Mouse (Mus musculus) forebrain, embryonic 10.5 days (tissue): ENCODE data around the gene Phrf1. TPM values are rescaled to one million over a fixed set of nuclear protein-coding genes. Genes with fewer than 3 reads are reported as not detected.

Experiments used
- DNase-seq: peaks from one replicate; pipeline ENCODE4 v3.0.0-alpha.2; 2017; ENCODE audit warnings: low spot score; ENCODE audit errors: extremely low spot score
- H3K27ac ChIP-seq: fragments of 300-500 bp; sonication (generic); 2 replicates; pipeline ENCODE4 v1.5.1; 2016; ENCODE audit warnings: mild to moderate bottlenecking
- H3K27me3 ChIP-seq: fragments of 300-500 bp; sonication (generic); 2 replicates; pipeline ENCODE4 v1.6.1; 2016; ENCODE audit warnings: mild to moderate bottlenecking; ENCODE audit not compliant: poor library complexity, severe bottlenecking
- H3K36me3 ChIP-seq: fragments of 300-500 bp; sonication (generic); replicated peaks from 2 replicates; pipeline ENCODE4 v1.6.1; 2016; ENCODE audit warnings: mild to moderate bottlenecking, moderate library complexity
- H3K4me1 ChIP-seq: fragments of 300-500 bp; sonication (generic); 2 replicates; pipeline ENCODE4 v1.6.1; 2016
- H3K4me3 ChIP-seq: fragments of 300-500 bp; sonication (generic); 2 replicates; pipeline ENCODE4 v1.5.1; 2016; ENCODE audit warnings: mild to moderate bottlenecking, moderate library complexity
- H3K9me3 ChIP-seq: fragments of 300-500 bp; sonication (generic); 2 replicates; pipeline ENCODE4 v1.6.1; 2016; ENCODE audit warnings: mild to moderate bottlenecking, moderate library complexity
- WGBS: fragments of 180-500 bp; shearing (Covaris S2); methylation state at CpG from one replicate; pipeline ENCODE4 v1.1.7; 2016; 5-methylcytosine and 5-hydroxymethylcytosine counted together
- polyA plus RNA-seq: library from polyadenylated mRNA; unstranded; fragments of >200 nt; fragmentation: Nextera tagmentation; extraction: Ambion mirVana; gene quantifications from 2 replicates; pipeline ENCODE4 v1.2.1, GENCODE M21; 2016

Phrf1 gene
- 121 and 124 TPM in 2 replicates for polyA plus RNA-seq

GRCm38 (mm10) chr7:141228279-141229067 is at the start of gene Phrf1:
TSS of gene Phrf1 (plus strand) at chr7:141228784.
- Histone ChIP-seq H3K27me3 (no peaks in the 10 kb centered on the region), H3K9me3 (no peaks in the 10 kb centered on the region), H3K4me1 (peaks cover 23% of the 10 kb centered on the region), H3K36me3 (peaks cover 34% of the 10 kb centered on the region), H3K27ac (peak within 1 kb of the TSS; percentile 98), H3K4me3 (peak within 1 kb of the TSS; percentile 100)
- DNase-seq: peak; percentile 93
- WGBS: under 1% methylated on average over 76 of the region's 76 CpGs

GRCm38 (mm10) chr7:141188194-141188593 is 40.4 kb upstream of the Phrf1 start:
- Histone ChIP-seq H3K36me3 (peaks cover 41% of the 10 kb centered on the region), H3K9me3 (no peaks in the 10 kb centered on the region), H3K27ac (no peak overlapping the region), H3K4me3 (no peak overlapping the region), H3K4me1 (peaks cover 22% of the 10 kb centered on the region), H3K27me3 (no peaks in the 10 kb centered on the region)
- WGBS: 88% methylated on average over 3 of the region's 3 CpGs
- no peak for DNase-seq

GRCm38 (mm10) chr7:141188733-141189132 is 39.9 kb upstream of the Phrf1 start:
- Histone ChIP-seq H3K4me3 (no peak overlapping the region), H3K36me3 (peaks cover 41% of the 10 kb centered on the region), H3K4me1 (peaks cover 26% of the 10 kb centered on the region), H3K27ac (no peak overlapping the region), H3K9me3 (no peaks in the 10 kb centered on the region), H3K27me3 (no peaks in the 10 kb centered on the region)
- DNase-seq: no peak
- 92% methylated on average over 3 of the region's 3 CpGs for WGBS

- peaks cover 35% of the 10 kb centered on the region for H3K4me1 ChIP-seq
- H3K4me3 ChIP-seq: no peak overlapping the region
- no peak for DNase-seq
- H3K27ac ChIP-seq: no peak overlapping the region
- no peaks in the 10 kb centered on the region for H3K9me3 ChIP-seq
- no peaks in the 10 kb centered on the region for H3K27me3 ChIP-seq
- H3K36me3 ChIP-seq: peaks cover 41% of the 10 kb centered on the region
- 86% methylated on average over 3 of the region's 3 CpGs for WGBS
Observed at GRCm38 (mm10) chr7:141190220-141190619, 38.4 kb upstream of the Phrf1 start.

GRCm38 (mm10) chr7:141191036-141191435 is 37.5 kb upstream of the Phrf1 start:
- no peak overlapping the region for H3K27ac ChIP-seq
- peaks cover 41% of the 10 kb centered on the region for H3K36me3 ChIP-seq
- H3K4me1 ChIP-seq: peaks cover 44% of the 10 kb centered on the region
- no peaks in the 10 kb centered on the region for H3K9me3 ChIP-seq
- DNase-seq: no peak
- WGBS: 92% methylated on average over 14 of the region's 14 CpGs
- no peaks in the 10 kb centered on the region for H3K27me3 ChIP-seq
- H3K4me3 ChIP-seq: no peak overlapping the region

- Histone ChIP-seq H3K4me3 (peak overlapping the region; percentile 92), H3K4me1 (peaks cover 48% of the 10 kb centered on the region), H3K27me3 (no peaks in the 10 kb centered on the region), H3K36me3 (peaks cover 41% of the 10 kb centered on the region), H3K27ac (peak overlapping the region; percentile 94; the same call in 1 of the 2 replicates), H3K9me3 (no peaks in the 10 kb centered on the region)
- no peak for DNase-seq
- 91% methylated on average over 24 of the region's 24 CpGs for WGBS
Observed at GRCm38 (mm10) chr7:141191796-141192685, 36.5 kb upstream of the Phrf1 start.

GRCm38 (mm10) chr7:141192776-141193347 is 35.7 kb upstream of the Phrf1 start:
- peaks cover 51% of the 10 kb centered on the region for H3K4me1 ChIP-seq

GRCm38 (mm10) chr7:141193348-141193856 is 35.2 kb upstream of the Phrf1 start:
- DNase-seq: peak; percentile 69

More at GRCm38 (mm10) chr7:141192776-141193347, 35.7 kb upstream of the Phrf1 start:
- no peak for DNase-seq
- peak overlapping the region; percentile 94 for H3K27ac ChIP-seq
- no peaks in the 10 kb centered on the region for H3K9me3 ChIP-seq
- H3K36me3 ChIP-seq: peaks cover 46% of the 10 kb centered on the region
- H3K27me3 ChIP-seq: no peaks in the 10 kb centered on the region
- WGBS: 30% methylated on average over 12 of the region's 12 CpGs
- peak overlapping the region; percentile 92 for H3K4me3 ChIP-seq

GRCm38 (mm10) chr7:141193948-141194347 is 34.6 kb upstream of the Phrf1 start, which contains the start of the genes Hras and Lrrc56:
TSS of gene Hras (minus strand) at chr7:141194005.
TSS of gene Lrrc56 (plus strand) at chr7:141194157.
- under 1% methylated on average over 33 of the region's 39 CpGs for WGBS
- Histone ChIP-seq H3K36me3 (peaks cover 42% of the 10 kb centered on the region), H3K4me1 (peaks cover 51% of the 10 kb centered on the region), H3K27ac (peak within 1 kb of the TSS; percentile 94), H3K27me3 (no peaks in the 10 kb centered on the region), H3K4me3 (peak within 1 kb of the TSS; percentile 92), H3K9me3 (no peaks in the 10 kb centered on the region)
- peak; percentile 99 for DNase-seq

More at GRCm38 (mm10) chr7:141193348-141193856, 35.2 kb upstream of the Phrf1 start:
- Histone ChIP-seq H3K4me1 (peaks cover 51% of the 10 kb centered on the region), H3K4me3 (peak overlapping the region; percentile 92), H3K9me3 (no peaks in the 10 kb centered on the region), H3K27ac (peak overlapping the region; percentile 94), H3K27me3 (no peaks in the 10 kb centered on the region), H3K36me3 (peaks cover 46% of the 10 kb centered on the region)
- under 1% methylated on average over 41 of the region's 43 CpGs for WGBS

- DNase-seq: no peak
- Histone ChIP-seq H3K27ac (peak overlapping the region; percentile 94), H3K4me1 (peaks cover 51% of the 10 kb centered on the region), H3K36me3 (peaks cover 38% of the 10 kb centered on the region), H3K27me3 (no peaks in the 10 kb centered on the region), H3K9me3 (no peaks in the 10 kb centered on the region), H3K4me3 (peak overlapping the region; percentile 92)
- WGBS: under 1% methylated on average over 23 of the region's 23 CpGs
Observed at GRCm38 (mm10) chr7:141194409-141194808, 34.2 kb upstream of the Phrf1 start.

GRCm38 (mm10) chr7:141194830-141195229 is 33.8 kb upstream of the Phrf1 start:
- Histone ChIP-seq H3K27ac (peak overlapping the region; percentile 94), H3K9me3 (no peaks in the 10 kb centered on the region), H3K27me3 (no peaks in the 10 kb centered on the region), H3K4me3 (peak overlapping the region; percentile 92), H3K36me3 (peaks cover 38% of the 10 kb centered on the region), H3K4me1 (peaks cover 51% of the 10 kb centered on the region)
- 0% methylated on average over 28 of the region's 28 CpGs for WGBS
- peak; percentile 96 for DNase-seq

GRCm38 (mm10) chr7:141195754-141196153 is 32.8 kb upstream of the Phrf1 start:
- Histone ChIP-seq H3K27ac (peak overlapping the region; percentile 94; the same call in 1 of the 2 replicates), H3K27me3 (no peaks in the 10 kb centered on the region), H3K9me3 (no peaks in the 10 kb centered on the region), H3K4me1 (peaks cover 51% of the 10 kb centered on the region), H3K4me3 (peak overlapping the region; percentile 92), H3K36me3 (peaks cover 32% of the 10 kb centered on the region)
- WGBS: 98% methylated on average over 2 of the region's 2 CpGs
- DNase-seq: no peak
